Mouse (Mus musculus) cerebellum, adult 2 months (tissue): ENCODE measurements at regions not wholly inside any gene's neighbourhood (a gene's known extent, or its start where the extent isn't known, plus 50 kb on each side); places are given as distances from the start of the nearest gene placed in this dataset.

ENCODE experiments used
- CTCF ChIP-seq: fragments of 200-500 bp; IDR thresholded peaks from 2 replicates; pipeline ENCODE4 v1.5.1; 2011; ENCODE audit warnings: low read depth, mild to moderate bottlenecking, control low read depth, low read length, moderate library complexity, borderline replicate concordance; ENCODE audit not compliant: insufficient read depth
- POLR2A ChIP-seq: fragments of 200-500 bp; IDR thresholded peaks from 2 replicates; pipeline ENCODE4 v1.6.1; 2011; ENCODE audit warnings: low read length, control low read depth, borderline replicate concordance; ENCODE audit not compliant: insufficient read depth

DNA sequence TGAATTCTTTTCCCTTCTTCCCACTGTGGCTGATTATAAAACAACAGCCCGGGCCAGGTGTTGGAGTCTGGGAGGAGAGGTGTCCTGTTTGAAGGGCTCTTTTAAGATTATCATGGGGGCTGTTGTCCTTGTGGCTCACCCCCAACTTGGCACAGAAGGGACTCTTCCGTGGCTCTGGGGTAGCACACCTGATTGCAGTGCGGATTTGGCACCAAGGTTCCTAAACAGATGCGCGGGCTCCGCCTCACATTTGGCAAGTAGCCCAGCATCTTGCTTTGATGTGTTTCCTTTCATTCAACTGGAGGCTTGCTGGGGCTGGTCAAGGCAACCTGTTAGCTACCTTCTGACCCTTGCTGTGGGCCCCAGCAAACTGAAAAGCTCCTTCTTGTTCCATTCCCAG lies 85.5 kb upstream of the Cox10 start:
- TF ChIP-seq POLR2A = no peak
- TF ChIP-seq CTCF = no peak
